Mouse (Mus musculus): ENCODE measurements at regions not wholly inside any gene's neighbourhood (a gene's known extent, or its start where the extent isn't known, plus 50 kb on each side); places are given as distances from the start of the nearest gene placed in this dataset.

DNA sequence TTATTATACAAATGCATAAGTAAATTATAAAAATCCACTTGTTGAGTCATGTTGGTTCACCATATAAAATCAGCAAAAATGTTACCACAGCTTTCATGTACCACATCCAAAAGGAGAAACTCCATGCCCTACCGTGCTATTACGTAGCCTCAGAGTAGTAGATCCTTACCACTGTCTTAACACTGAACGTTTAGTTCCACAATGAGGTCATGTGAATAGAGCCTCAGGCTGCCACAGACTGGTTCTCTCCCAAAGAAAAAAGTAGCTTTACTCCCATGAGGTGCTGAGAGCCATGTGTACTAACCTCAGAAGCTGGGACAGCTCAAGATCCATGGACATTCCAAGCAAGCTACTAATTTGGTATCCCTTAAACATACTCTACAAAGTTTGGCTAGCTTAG, 235.4 kb upstream of the Ferd3l start:
- no peak for DNase-seq (ENCODE audit: extremely low spot score in 1 of 2, low spot score in 1 of 2)

DNA sequence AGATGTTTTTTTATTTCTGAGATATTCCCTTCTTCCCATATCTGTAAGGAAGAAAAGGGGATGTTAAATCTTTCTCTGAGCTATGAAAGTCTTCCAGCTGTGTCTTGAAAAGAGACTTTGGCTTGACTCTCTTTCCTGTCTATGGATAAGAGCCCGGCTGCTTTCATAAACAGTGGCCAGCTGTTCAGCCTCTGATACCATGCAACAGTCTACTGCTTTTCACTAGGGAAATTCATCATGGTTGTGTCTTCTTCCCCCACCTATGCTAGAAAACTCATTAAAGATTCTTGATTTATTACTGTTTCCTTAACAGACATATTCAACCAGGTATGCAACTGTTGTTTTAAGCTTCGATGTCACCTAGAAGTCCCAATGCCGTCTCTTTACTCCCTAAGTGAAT, 213.8 kb upstream of the Ferd3l start:
- DNase-seq (ENCODE audit: extremely low spot score in 1 of 2, low spot score in 1 of 2): no peak

DNA sequence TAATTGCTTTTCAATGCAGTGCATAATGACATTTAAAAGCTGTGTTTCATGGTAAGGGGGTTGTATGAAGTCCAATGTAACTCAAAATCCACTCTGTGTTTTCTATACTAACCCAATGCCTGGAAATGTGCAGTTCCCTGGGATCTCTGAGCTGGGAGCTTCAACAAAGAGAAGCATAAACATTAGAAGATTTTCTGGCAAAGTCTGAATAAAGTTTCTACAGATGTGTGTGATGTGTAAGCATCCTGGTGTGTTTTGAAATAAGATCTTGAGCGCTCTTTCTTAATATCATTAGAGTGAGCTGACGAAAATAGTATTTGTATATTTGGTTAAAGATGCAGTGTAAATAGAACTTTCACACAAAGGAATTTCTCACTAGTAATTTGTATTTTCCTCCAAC, 212.2 kb upstream of the Ferd3l start:
- DNase-seq (ENCODE audit: extremely low spot score in 1 of 2, low spot score in 1 of 2): no peak

DNA sequence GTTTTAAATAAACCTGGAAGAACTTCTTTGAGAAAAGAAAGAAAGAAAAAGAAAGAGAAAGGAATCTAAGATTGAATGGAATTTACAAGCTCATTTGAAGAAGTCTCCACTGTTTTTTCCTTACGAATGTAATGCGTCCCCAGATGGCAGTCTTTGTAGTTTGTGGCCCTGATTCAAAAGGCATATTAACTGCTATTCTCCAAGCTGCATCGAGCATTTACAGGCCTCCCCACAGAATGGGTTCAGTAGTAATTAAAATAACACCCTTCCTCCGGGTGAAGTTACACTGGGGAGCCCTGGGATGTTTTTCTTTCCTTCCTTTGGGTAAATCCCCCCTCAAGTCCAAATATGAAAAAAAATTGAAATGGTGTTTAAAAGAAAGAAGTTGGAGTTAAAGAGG, 211.2 kb upstream of the Ferd3l start:
- DNase-seq (ENCODE audit: extremely low spot score in 1 of 2, low spot score in 1 of 2): no peak

DNA sequence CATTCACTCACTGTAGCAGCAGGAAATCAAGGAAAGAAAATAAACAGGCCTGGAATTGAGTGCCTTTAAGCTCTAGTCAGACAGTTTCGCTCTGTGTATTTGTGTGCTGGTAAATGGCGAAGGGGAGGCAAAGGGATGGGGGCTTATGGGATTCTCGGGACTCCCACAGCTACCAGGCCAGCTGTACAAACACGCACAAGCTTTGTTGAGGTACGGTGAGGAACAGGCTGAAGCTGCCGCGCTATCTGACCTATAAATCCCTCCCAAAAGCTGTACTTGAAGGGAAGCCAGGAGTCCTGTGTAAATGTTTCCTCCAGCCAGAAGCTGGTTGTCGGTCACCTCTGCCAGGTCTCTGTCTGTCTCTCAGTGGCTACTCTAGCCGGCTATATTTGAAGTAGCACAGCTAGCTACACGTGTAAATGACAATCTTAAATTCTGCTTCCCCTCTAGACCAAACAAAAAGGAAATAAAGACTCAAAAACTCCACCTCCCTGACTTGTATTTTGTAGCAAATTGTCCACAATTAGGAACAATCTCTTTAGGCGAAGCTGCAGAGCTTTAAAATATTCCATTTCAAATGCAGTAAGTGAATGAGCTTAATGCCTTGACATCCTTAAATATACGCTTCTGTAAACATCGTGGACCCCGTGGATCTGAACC, 210.5 kb upstream of the Ferd3l start:
- DNase-seq (ENCODE audit: extremely low spot score in 1 of 2, low spot score in 1 of 2): peak in 1 of 2 experiments; percentile 4

DNA sequence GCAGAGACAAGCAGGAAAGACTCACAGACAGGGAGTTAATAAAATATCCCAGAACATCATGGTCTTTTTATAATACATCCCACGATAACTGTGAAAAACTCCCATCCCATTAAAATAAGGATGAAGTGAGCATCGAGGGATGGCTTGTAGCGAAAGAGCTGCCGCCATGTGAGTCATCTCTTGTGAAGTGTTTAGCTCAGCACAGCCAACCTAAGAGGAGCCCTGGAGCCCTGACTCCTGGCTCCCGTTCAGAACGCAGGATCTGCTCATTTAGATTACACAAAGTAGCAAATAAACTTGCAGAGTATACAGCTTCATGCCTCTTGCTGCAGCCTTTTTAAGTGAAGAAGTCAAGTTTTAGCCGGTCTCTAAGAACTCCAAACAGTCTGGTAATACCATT, 209.2 kb upstream of the Ferd3l start:
- no peak for DNase-seq (ENCODE audit: extremely low spot score in 1 of 2, low spot score in 1 of 2)

DNA sequence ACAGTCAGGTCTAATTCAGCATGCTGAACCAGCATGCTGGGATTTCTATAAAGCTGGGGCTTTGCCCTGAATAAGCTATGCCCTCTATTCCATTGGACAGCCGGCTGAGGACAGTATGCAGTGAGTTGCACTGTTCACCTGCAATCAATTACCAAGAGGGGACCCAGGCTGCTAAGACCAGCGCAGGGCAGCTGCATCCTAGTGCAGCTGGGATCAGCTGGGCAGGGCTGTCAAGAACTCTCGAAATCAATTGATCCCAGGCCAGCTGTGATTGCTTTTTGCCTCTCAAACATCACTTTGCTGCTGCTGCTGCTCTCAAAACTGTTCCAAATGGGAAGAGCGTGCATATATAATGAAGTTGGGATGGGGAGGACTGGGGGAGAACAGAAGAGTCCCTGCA, 196.3 kb upstream of the Ferd3l start:
- no peak for DNase-seq (ENCODE audit: extremely low spot score in 1 of 2, low spot score in 1 of 2)

DNA sequence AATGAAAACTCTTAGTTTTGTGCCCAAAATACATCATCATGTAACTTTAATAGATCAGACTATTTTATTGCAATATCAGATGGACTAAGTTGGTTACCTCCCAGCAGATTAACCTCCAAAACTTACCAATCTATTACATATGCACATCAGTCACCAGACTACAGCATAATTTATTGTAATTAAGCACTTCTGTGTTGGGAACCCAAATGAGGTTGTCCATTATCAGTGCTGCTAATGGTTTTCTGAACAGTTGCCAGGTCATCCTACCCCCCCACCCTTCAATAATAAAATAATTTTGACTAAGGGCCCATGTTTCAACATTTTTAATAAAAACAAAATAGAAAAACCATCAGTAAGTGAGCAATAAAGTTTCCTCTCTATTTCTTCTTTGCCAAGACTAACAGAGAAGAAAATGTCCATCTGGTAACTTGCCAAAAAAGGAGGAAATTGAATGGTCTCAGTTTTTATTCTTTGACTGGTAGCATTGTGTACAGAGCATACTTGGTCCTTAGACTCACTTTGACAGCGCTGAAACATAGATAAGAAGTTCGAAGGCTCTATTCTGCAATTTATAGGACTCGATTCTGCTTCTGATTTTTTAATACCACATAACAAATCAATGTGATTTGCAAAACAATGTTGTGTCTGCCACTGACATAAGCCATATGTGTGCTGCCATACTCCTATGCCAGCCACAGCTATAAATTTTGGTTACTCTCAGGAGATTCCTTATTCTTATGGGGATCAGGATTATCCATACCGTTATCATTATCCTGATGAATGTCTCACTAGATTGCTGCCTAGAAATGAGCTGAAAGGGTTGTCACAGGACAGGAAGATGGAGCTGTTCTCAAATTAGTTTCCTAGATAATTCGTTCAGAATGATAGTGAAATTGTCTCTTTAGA, 152.4 kb upstream of the Ferd3l start:
- no peak for DNase-seq (ENCODE audit: extremely low spot score in 1 of 2, low spot score in 1 of 2)

DNA sequence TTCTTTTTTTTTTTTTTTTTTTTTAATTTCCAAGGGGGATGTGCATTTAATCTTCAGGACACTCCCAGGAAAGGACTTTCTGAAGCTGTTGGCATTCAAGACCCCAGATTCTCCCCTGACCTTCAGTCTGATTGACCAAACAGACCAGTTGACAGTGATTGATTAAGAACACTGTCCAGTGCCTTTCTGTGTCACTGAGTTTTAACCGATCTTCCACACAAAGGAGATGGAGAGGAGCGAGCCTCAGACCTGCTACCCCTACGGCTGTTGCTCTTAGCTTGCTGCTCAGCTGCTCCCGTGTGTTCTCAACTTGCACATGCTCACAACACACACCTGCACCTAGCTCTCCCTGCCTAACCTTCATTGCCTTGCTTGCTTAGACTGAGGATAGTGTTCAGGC, 149.7 kb upstream of the Ferd3l start:
- DNase-seq (ENCODE audit: extremely low spot score in 1 of 2, low spot score in 1 of 2): no peak

DNA sequence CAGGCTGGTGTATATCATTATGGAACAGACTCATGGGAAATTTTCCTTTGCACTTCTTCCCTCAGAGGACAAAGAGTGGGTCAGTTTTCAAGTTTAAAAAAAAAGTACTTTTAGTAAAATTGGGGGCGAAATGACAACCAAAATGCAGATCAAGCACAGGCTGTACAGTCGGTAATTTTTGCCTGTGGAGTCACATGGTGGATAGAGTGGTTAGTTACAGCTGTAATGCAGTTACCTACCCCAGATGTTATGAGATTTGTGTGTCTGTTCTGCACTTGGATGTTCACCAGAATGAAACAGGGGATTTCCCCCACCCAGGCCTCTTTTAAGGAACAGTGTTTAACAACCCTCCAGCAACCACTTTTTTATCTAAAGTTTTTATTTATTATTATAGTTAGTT, 148.3 kb upstream of the Ferd3l start:
- DNase-seq (ENCODE audit: extremely low spot score in 1 of 2, low spot score in 1 of 2): no peak

DNA sequence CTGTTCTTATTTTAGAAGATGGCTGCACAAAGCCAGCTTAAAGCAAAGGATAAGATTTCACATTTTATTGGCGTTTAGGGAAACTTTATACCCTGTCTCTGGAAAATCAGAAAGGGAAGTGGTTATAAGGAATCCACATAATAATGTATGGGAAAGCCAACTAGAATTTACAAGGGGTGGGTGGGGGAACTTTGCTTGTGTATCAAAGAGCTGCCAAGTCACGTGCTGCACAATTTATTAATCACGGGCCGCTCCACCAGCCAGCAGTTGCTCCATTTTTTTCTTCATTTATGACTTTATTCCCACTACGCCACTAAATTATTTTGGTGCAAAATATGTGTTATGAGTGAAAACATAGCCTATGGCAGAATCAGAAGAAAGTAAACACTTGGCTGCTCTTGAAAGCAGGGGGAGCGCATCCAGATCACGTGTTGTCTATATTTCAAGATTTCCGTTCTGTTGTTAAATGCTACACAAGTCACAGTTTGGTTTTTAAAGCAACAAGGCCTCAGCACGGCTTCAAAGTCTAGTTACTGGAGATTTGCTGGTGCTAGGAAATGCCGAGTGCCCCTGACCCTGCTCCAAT, 123.9 kb upstream of the Ferd3l start:
- no peak for DNase-seq (ENCODE audit: extremely low spot score in 1 of 2, low spot score in 1 of 2)

DNA sequence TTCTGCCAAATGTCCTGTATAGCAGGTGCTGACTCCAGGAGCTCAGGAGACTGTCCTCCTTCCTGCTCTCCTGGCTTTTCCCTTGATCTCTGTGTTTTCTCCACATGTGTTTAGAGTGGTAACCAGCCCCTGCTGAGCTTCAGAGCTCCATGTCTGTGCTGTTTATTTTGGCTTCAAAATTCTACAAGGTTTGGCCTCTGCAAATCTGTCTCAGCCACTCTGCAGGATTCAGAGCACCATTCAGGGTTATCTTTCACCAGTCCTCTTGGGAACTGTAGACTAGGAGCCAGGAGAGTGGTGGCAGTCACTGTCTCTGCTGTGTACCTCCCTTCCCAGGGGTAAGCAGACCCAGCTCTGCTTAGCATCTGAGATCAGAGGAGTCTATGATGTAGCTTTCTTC, 102.7 kb upstream of the Ferd3l start:
- no peak for DNase-seq (ENCODE audit: extremely low spot score in 1 of 2, low spot score in 1 of 2)

DNA sequence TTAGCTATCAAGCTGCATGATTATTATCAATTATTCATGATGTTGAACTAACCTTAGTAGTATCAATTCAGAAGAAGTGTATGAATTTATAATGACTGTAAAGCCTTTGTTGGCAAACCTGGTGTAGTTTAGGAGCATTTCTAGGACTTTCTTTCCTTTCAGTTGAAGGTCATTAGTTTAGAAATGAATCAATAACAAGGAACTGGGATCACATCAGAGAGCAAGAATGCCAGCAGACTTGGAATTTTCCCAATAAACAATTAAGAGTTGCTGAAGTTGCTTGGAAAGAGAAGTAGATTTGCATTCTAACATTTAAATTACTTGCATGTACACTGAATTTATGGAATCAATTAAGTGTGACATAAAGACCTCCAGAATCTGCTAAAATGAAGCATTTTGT, 79.1 kb upstream of the Ferd3l start:
- no peak for DNase-seq (ENCODE audit: extremely low spot score in 1 of 2, low spot score in 1 of 2)

DNA sequence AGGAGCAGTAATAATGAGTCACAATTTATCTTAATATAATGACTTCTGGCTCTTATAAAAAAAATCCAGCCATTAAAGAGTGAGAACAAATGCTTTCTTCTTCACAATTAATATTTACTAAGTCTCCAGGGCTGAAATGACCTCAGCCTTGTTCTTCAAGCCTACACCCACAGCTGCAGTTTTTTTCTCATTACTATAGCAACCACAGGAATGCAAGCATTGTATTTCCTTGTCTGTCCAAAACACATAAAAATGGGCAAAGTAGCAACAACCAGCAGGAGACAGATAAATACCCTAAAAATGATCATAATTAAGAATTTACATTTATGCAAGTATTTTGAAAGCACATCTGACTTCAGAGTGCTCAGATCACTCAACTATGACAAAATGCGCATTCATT, 76.5 kb upstream of the Ferd3l start:
- no peak for DNase-seq (ENCODE audit: extremely low spot score in 1 of 2, low spot score in 1 of 2)

All from layer of hippocampus, postnatal 25 days (tissue).